Mouse (Mus musculus): Measurements from ENCODE around the gene Scn4a.

The Scn4a gene

GRCm38 (mm10) chr11:106313533-106313932 lies 39.6 kb downstream of the Scn4a start:
- no peak for DNase-seq

DNA sequence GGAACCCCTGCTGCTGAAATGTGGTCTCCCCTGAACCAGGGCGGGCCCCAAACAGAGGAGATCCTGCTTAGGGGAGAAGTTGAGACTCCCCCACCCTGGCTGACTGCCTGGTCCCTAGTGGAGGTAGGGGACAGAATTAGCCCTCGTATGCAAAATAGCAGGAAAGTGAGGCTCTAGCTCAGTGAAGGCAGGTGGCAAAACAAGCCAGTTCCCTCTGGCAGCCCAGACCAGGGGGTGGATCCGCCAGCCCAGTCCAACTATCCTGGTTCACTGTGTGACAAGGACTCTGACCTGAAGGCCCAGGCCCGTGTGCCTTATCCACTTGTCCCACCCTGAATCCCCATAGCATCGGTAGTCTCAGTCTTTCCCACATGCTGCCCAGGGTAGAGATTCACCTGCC lies 43.0 kb downstream of the Scn4a start:
- no peak for DNase-seq

DNA sequence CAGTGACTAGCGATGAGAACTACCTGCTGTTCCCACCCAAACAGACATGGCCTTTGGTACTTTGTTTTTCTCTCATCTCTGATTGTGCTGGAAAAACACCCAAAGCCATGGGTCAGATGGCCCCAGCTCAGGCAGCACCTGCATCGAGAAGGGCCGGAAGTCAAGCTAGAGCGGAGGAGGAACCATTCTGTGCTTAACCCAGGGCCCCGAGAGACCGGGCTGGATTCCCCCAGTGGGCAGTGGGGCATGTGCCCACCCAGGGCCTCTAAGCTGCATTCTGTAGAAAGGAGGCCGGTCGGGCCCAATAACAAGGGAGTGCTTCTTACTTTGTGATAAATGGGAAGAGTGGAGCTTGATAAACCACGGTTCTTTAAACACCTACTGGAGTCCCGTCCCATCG lies 44.9 kb downstream of the Scn4a start:
- no peak for DNase-seq

GRCm38 (mm10) chr11:106307432-106307831 lies 45.7 kb downstream of the Scn4a start:
- DNase-seq, result no peak

GRCm38 (mm10) chr11:106306758-106307157 lies 46.3 kb downstream of the Scn4a start:
- no peak for DNase-seq

DNA sequence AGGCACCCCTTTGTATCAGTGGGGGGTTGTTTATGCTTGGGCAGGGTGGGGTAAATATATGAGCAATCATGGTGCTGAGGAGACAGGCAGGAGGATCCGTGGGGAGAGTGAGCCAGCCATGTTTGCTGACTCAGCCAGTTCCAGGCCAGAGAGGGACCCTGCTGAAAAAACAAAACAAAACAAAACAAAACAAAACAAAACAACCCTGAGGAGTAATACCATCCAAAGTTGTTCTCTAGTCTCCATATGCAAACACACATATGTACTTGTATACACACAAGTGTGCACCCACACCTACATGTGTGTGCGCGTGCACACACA lies 47.1 kb downstream of the Scn4a start:
- no peak for DNase-seq

GRCm38 (mm10) chr11:106305348-106306064 lies 47.6 kb downstream of the Scn4a start:
- DNase-seq, result no peak

DNA sequence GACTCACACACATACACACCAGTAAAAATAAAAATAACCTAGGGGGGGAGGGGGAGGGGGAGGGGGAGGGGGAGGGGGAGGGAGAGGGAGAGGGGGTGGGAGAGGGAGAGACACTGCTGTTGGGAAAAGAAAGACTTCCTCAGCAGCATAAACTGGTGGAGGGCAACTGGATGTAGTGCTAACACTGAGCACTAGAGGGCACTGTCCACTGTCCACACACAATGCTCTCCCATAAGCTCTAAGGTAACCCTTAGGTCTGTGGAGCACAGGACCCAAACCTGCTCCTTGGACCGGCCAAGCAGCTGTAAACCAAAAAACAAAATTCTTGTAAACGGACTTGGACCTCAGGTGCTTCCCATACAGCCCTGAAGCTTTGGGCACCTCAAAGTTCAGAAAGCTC lies 50.5 kb downstream of the Scn4a start:
- DNase-seq, result peak; percentile 79 to 85

DNA sequence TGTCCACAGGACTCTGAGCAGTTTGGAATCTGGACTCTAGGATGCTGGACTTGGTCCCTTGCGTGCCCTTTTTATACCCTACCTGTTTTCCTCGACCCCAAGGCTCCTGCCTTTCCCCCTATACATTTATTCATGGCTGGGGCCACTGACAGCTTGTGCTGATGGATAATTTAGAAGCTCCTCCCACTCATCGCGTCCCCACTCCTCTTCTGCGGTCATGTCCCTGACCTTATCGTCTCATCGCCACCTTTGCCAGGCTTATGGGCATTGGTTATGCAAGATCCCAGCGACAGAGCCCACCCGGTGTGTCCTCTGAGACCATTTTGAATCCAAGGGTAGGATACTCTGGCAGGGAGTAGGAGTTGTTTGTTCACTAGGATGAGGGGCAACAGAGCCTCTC lies 51.3 kb downstream of the Scn4a start, which contains the start of gene Gh:
Gene Gh, minus strand, starts transcription at position 101 of the 400 bp plus-strand sequence.
- DNase-seq, result no peak

DNA sequence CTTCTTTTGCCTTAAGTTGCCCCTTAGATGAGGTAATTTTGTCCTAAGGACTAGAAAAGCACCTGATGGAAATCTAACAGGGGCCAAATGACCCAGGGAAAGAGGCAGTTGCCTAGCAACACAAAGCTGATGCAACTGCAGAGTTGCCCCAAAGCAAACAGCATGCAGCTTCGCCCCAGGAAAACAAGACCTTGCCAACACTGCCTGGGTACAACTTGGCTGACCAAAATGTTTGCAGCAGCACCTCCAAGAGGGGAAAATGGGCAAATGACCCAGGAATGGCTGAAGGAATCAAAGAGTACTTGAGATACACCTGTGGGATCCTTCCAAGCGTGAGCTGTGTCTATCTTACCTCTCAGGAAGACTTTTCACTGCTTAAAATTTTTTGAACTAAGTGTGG lies 61.2 kb downstream of the Scn4a start:
- DNase-seq, result peak; percentile 88 to 90

GRCm38 (mm10) chr11:106290376-106290775 lies 62.7 kb downstream of the Scn4a start:
- no peak for DNase-seq

DNA sequence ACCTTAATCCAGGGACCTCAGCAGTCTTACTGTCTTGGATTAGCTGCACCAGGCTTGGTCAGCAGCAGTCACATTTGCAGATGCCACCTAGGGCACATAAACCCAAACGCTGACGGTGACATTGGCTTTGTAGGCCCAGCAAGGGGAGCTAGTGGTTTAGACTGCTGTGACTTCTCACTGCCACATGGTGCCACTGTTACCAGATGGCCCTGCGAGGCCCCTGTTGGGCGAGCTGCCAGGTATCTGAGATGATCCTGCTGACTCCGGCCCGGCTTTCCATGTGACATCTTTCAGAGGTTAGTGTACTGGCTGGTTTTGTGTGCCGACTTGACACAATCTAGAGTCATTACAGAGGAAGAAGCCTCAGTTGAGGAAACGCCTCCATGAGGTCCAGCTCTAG lies 63.7 kb downstream of the Scn4a start:
- peak; percentile 97 for DNase-seq

DNA sequence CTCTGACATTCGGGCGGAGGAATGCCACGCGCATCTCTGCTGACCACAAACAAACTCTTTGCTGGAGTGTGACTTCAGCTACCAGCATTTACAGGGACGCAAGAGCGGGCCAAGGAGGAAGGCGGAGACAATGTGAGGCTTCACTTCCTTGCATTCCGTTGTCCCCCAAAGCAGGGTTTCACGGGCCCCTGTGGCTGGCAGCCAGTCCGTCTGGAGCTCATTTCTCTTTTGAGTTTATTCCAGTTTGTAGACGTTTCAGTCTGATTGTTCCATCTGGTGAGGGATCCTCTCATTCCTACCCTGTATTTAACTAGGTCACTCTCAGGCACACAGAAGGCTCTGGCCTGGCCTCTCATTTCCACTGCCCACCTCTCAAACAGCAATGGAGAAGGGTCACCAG lies 66.1 kb downstream of the Scn4a start:
- DNase-seq, result peak; percentile 79

- peak; percentile 39 to 49 for DNase-seq
These were observed 66.9 kb downstream of the Scn4a start for GRCm38 (mm10) chr11:106286206-106286605.

GRCm38 (mm10) chr11:106284126-106284525 lies 69.0 kb downstream of the Scn4a start:
- DNase-seq, result peak; percentile 43 to 54

- peak; percentile 25 to 41 for DNase-seq
These were observed 69.7 kb downstream of the Scn4a start for GRCm38 (mm10) chr11:106283371-106283770.

GRCm38 (mm10) chr11:106282452-106282851 lies 70.6 kb downstream of the Scn4a start:
- DNase-seq, result no peak

DNA sequence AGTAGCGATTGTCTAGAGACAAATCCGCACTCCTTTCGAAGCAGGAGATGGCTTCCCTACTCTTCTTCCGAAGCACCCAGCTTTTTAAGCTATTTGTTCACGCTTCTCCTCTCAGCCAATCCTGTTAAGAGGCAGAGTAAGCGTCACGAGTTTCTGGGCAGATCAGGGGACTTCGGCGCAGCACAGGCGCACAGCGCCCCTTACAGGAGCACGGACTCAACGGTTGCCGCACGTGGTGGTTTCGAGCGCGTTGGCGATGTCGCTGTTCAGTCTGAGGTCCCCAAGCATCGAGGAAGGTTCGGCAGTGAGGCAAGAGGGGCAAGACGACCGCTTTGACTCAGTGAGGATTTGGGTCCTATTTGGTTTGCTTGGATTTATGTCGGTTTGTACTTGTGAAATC lies 76.6 kb downstream of the Scn4a start, which contains the start of gene Tcam1:
Gene Tcam1, plus strand, starts transcription at position 219 of the 400 bp plus-strand sequence.
- DNase-seq, result peak; percentile 97 to 98

GRCm38 (mm10) chr11:106274971-106275411 lies 78.1 kb downstream of the Scn4a start:
- DNase-seq, result peak; percentile 38 to 40

DNA sequence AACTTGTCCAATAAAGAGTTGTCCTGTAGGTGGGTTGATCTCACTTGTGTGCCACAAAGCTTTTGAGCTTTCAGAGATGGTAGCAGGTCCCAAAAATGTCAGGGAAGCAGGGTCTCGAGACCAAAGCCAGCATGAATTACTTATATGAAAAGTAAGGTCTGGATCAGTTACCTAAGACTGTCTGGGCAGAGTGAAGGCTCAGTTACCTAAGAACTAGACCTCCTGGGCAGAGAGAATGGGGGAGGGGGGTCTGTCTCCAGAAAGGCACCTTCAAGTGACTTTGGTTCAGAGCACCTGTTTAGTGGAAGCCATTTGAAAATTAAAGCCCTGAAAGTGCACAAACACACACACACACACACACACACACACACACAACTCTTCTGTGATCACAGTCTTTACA lies 78.7 kb downstream of the Scn4a start:
- peak in 1 of 2 experiments; percentile 22 for DNase-seq

GRCm38 (mm10) chr11:106273811-106274210 lies 79.3 kb downstream of the Scn4a start:
- peak in 1 of 2 experiments; percentile 8 for DNase-seq

DNA sequence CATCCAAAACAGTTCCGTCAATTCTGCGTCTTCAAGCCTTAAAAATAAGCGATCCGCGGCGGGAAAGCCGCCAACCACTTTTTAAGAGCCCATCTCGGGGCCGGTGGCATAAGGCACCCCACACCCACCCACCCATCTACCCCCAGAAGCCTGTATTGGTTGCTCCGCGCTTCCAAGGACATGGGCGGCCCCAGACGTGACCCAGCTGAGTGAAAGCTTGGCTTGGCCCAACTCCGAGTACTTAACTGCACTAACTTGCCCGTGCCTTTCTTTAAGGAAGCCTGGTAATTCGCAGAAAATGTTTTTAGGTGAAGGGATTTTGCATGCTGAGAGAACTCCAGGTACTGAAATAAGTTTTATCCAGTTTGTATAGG lies 79.8 kb downstream of the Scn4a start:
- no peak for DNase-seq

GRCm38 (mm10) chr11:106272644-106273310 lies 80.3 kb downstream of the Scn4a start, which contains the start of gene Smarcd2:
Gene Smarcd2 (minus strand): TSS chr11:106272972.
- DNase-seq, result peak; percentile 99 to 100

All from cerebellum, postnatal 10 days (tissue).